Mouse (Mus musculus): ENCODE data around the gene Gm4177. TPM values are rescaled to one million over a fixed set of nuclear protein-coding genes. Genes with fewer than 3 reads are reported as not detected.
"Not testable (repeated sequence)": the region's sequence is repeated elsewhere in the genome, so short reads cannot be mapped to it uniquely, and the experiment has no call there.

Gm4177 gene
- not detected in 2 replicates for polyA plus RNA-seq (2016; fragmentation: Nextera tagmentation; extraction: Ambion mirVana)

DNA sequence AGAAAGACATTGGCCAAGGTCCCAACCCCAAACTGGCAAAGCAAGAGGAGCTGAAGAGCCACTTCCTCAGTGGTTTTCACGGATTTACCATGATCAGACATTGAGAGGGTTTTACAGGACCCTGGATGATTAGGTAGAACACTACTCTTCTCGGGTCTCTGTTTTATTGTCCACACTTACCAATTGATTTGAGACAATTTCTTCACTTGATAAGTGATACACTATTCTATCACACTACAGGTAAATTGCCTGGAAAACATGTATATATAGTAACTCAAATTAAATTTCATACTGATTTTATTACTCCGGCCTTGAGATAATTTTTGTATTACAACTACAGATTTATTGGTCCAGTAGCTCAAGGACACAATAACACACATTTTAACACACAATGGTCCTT is at the start of gene Gm4177:
TSS of gene Gm4177 (minus strand) at position 101 of the 400 bp plus-strand sequence.
- H3K27ac ChIP-seq; H3K9me3 ChIP-seq; H3K27me3 ChIP-seq (ENCODE audit: insufficient read depth, poor library complexity, severe bottlenecking); DNase-seq (ENCODE audit: low spot score); H3K4me1 ChIP-seq; H3K36me3 ChIP-seq; H3K4me3 ChIP-seq: not testable (repeated sequence)
- no CpG with 5 or more reads among the region's 3 CpGs for WGBS

DNA sequence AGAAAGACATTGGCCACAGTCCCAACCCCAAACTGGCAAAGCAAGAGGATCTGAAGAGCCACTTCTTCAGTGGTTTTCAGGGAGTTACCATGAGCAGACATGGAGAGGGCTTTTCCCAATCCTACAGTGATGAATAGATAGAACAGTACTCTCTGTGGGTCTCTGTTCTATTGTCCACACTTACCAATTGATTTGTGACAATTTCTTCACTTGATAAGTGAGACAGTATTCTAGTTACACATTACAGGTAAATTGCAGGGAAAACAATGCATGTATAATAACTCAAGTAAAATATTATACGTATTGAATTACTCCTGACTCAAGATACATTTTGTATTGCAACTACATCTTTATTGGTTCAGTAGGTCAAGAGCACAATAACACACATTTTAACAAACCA is 47.6 kb upstream of the Gm4177 start, which contains the start of gene Gm5725:
TSS of gene Gm5725 (minus strand) at position 101 of the 400 bp plus-strand sequence.
- no CpG with 5 or more reads among the region's 1 CpGs for WGBS
- not testable (repeated sequence) for H3K27ac ChIP-seq

DNA sequence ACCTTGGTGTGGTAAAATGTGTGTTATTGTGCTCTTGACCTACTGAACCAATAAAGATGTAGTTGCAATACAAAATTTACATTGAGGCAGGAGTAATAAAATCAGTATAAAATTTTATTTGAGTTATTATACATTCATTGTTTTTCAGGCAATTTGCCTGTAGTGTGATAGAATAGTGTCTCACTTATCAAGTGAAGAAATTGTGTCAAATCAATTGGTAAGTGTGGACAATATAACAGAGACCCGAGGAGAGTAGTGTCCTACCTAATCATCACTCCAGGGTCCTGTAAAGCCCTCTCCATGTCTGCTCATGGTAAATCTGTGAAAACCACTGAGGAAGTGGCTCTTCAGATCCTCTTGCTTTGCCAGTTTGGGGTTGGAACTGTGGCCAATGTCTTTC is 35.5 kb upstream of the Gm4177 start, which contains the start of gene Vmn1r135:
TSS of gene Vmn1r135 (plus strand) at position 301 of the 400 bp plus-strand sequence.
- not testable (repeated sequence) for H3K9me3 ChIP-seq; H3K27me3 ChIP-seq (ENCODE audit: insufficient read depth, poor library complexity, severe bottlenecking); H3K27ac ChIP-seq; H3K4me3 ChIP-seq; DNase-seq (ENCODE audit: low spot score); H3K36me3 ChIP-seq; H3K4me1 ChIP-seq
- WGBS = no CpG with 5 or more reads among the region's 1 CpGs

More for the DNA sequence above, 47.6 kb upstream of the Gm4177 start, which contains the start of gene Gm5725:
- H3K9me3 ChIP-seq; H3K36me3 ChIP-seq; H3K27me3 ChIP-seq (ENCODE audit: insufficient read depth, poor library complexity, severe bottlenecking); DNase-seq (ENCODE audit: low spot score); H3K4me1 ChIP-seq; H3K4me3 ChIP-seq: not testable (repeated sequence)

DNA sequence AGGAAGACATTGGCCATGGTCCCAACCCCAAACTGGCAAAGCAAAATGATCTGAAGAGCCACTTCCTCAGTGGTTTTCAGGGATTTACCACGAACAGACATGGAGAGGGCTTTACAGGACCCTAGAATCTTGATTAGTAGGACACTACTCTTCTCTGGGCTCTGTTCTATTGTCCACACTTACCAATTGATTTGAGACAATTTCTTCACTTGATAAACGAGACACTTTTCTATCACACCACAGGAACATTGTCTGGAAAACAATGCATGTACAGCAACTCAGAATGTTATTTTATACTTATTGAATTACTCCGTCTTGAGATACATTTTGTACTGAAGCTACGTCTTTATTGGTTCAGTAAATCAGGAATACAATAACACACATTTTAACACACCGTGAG is 35.2 kb downstream of the Gm4177 start, which contains the start of gene Gm4175:
TSS of gene Gm4175 (minus strand) at position 101 of the 400 bp plus-strand sequence.
- not testable (repeated sequence) for H3K36me3 ChIP-seq; H3K9me3 ChIP-seq; H3K4me1 ChIP-seq; H3K4me3 ChIP-seq; H3K27me3 ChIP-seq (ENCODE audit: insufficient read depth, poor library complexity, severe bottlenecking); H3K27ac ChIP-seq; DNase-seq (ENCODE audit: low spot score)
- WGBS = no CpG with 5 or more reads among the region's 5 CpGs

Other genes starting within 250 kb of the Gm4177 start
- not detected in 2 replicates for gene Vmn1r132, start 182.6 kb downstream of the Gm4177 start, polyA plus RNA-seq (2016; fragmentation: Nextera tagmentation; extraction: Ambion mirVana)
- gene Gm4175, start 35.3 kb downstream of the Gm4177 start, polyA plus RNA-seq (2016; fragmentation: Nextera tagmentation; extraction: Ambion mirVana) = not detected in 2 replicates
- gene Vmn1r135, start 35.6 kb upstream of the Gm4177 start, polyA plus RNA-seq (2016; fragmentation: Nextera tagmentation; extraction: Ambion mirVana) = not detected in 2 replicates
- gene Gm5725, start 47.5 kb upstream of the Gm4177 start, polyA plus RNA-seq (2016; fragmentation: Nextera tagmentation; extraction: Ambion mirVana) = not detected in 2 replicates
- not detected in 2 replicates for gene Gm5891, start 124.6 kb upstream of the Gm4177 start, polyA plus RNA-seq (2016; fragmentation: Nextera tagmentation; extraction: Ambion mirVana)
- gene Vmn1r137, start 197.9 kb upstream of the Gm4177 start, polyA plus RNA-seq (2016; fragmentation: Nextera tagmentation; extraction: Ambion mirVana) = not detected in 2 replicates
- not detected in 2 replicates for gene Vmn1r138, start 232.2 kb upstream of the Gm4177 start, polyA plus RNA-seq (2016; fragmentation: Nextera tagmentation; extraction: Ambion mirVana)

Measured in heart, embryonic 10.5 days (tissue).